Comparison of ENCODE assay signal across 9 mouse cellular contexts in genomic region chr5:85239509-85240031, GRCm38 (mm10).
DNase-seq lines count a peak whose midpoint lies in the region; ATAC-seq lines count a peak whose summit lies in the region.
"Had no signal": no experiment of that assay in that cellular context is flagged by ENCODE, and none has a peak within 500 bp of the region (broad histone marks: within the 10 kb centered on the region; RNA-seq: fewer than 3 reads in every experiment).

No protein-coding gene starts in this region.

- no peaks in the 10 kb centered on the region for H3K27me3 ChIP-seq in hindbrain, embryonic 16.5 days (replicated peaks; ENCODE audit: control insufficient read depth, insufficient read depth, low read length)
- peaks cover 7% of the 10 kb centered on the region; the same call in 1 of the 2 replicates for H3K27me3 ChIP-seq in neural tube, embryonic 13.5 days

- no peak overlapping the region for H3K4me2 ChIP-seq in hindbrain, embryonic 16.5 days (ENCODE audit: low read length)
- H3K4me2 ChIP-seq in neural tube, embryonic 13.5 days, result no peak overlapping the region

- H3K4me3 ChIP-seq in hindbrain, embryonic 16.5 days (ENCODE audit: low read length), result no peak overlapping the region
- no peak overlapping the region for H3K4me3 ChIP-seq in neural tube, embryonic 13.5 days

- H3K9ac ChIP-seq in hindbrain, embryonic 16.5 days (ENCODE audit: low read depth, low read length), result no peak overlapping the region
- H3K9ac ChIP-seq in neural tube, embryonic 13.5 days, result no peak overlapping the region

- H3K36me3 ChIP-seq in hindbrain, embryonic 16.5 days (ENCODE audit: control insufficient read depth, insufficient read depth, low read length), result no peaks in the 10 kb centered on the region
- no peaks in the 10 kb centered on the region for H3K36me3 ChIP-seq in neural tube, embryonic 13.5 days

- H3K27ac ChIP-seq in hindbrain, embryonic 16.5 days (ENCODE audit: low read depth, low read length), result no peak overlapping the region
- H3K27ac ChIP-seq in neural tube, embryonic 13.5 days (replicated peaks), result peak overlapping the region; percentile 20; the same call in 1 of the 2 replicates

- 29% methylated on average over 3 of the region's 3 CpGs for WGBS in hindbrain, embryonic 16.5 days
- WGBS in neural tube, embryonic 13.5 days, result 12% methylated on average over 3 of the region's 3 CpGs

- no peaks in the 10 kb centered on the region; the same call in 1 of the 2 replicates for H3K4me1 ChIP-seq in hindbrain, embryonic 16.5 days (ENCODE audit: control insufficient read depth, insufficient read depth, low read depth, low read length)
- H3K4me1 ChIP-seq in neural tube, embryonic 13.5 days (replicated peaks), result peaks cover 3% of the 10 kb centered on the region; the same call in 1 of the 2 replicates

- peak; percentile 13 for DNase-seq in kidney, adult 9 months
- no peak for DNase-seq in kidney, postnatal 14 days
- peak; percentile 46 for DNase-seq in embryo, embryonic 10.5 days (ENCODE audit: low spot score)
- DNase-seq in spleen, postnatal 36 days (ENCODE audit: low spot score in 2 of 2), result no peak
- no peak for DNase-seq in spleen, adult 12 weeks (ENCODE audit: low spot score)
- no peak for DNase-seq in thymus, postnatal 4 days

- peak; percentile 97 for ATAC-seq in hindbrain, embryonic 16.5 days
- peak; percentile 98 for ATAC-seq in neural tube, embryonic 13.5 days (ENCODE audit: low read depth)
- ATAC-seq: CD4-positive, CD25-positive, alpha-beta regulatory T cell, adult 4 months had no signal

- H3K9me3 ChIP-seq in hindbrain, embryonic 16.5 days (ENCODE audit: control insufficient read depth, low read length), result no peaks in the 10 kb centered on the region
- no peaks in the 10 kb centered on the region for H3K9me3 ChIP-seq in neural tube, embryonic 13.5 days

Comparison
In these comparisons a context has a peak if more than half of its experiments do, and no peak if none do; other contexts are left out.
1. DNase-seq: peak in kidney, adult 9 months (single experiment) and embryo, embryonic 10.5 days (single experiment); none in kidney, postnatal 14 days (single experiment), spleen, postnatal 36 days (0 of 2), spleen, adult 12 weeks (single experiment) and thymus, postnatal 4 days (single experiment).